Mouse (Mus musculus): ENCODE results near the gene Syt15. TPM values are rescaled to one million over a fixed set of nuclear protein-coding genes. Genes with fewer than 3 reads are reported as not detected.

Syt15 gene
- polyA plus RNA-seq (2012; rRNA removed): 0.58 and 0.72 TPM in 2 replicates

- TF ChIP-seq POLR2A (IDR thresholded peaks at IDR 0.05; ENCODE audit: control insufficient read depth, low read depth, low read length): no peak
- H3K36me3 ChIP-seq (ENCODE audit: control insufficient read depth, insufficient read depth, low read length): no peaks in the 10 kb centered on the region
- peaks cover 3% of the 10 kb centered on the region for H3K27me3 ChIP-seq (ENCODE audit: control insufficient read depth, insufficient read depth, low read length)
- no peak within 1 kb of the TSS for H3K27ac ChIP-seq (ENCODE audit: control insufficient read depth, insufficient read depth, low read depth, low read length)
- peak within 1 kb of the TSS; percentile 30 for H3K4me3 ChIP-seq (ENCODE audit: control insufficient read depth, low read depth, low read length)
- peaks cover 8% of the 10 kb centered on the region for H3K4me1 ChIP-seq (ENCODE audit: control insufficient read depth, insufficient read depth, low read length)
Measured at GRCm38 (mm10) chr14:34219295-34219694, at the start of gene Syt15. Syt15 (plus strand) TSS chr14:34219595.

GRCm38 (mm10) chr14:34171107-34171506 lies 48.3 kb upstream of the Syt15 start:
- H3K4me3 ChIP-seq (ENCODE audit: control insufficient read depth, low read depth, low read length): no peak overlapping the region
- H3K27ac ChIP-seq (ENCODE audit: control insufficient read depth, insufficient read depth, low read depth, low read length): no peak overlapping the region
- H3K27me3 ChIP-seq (ENCODE audit: control insufficient read depth, insufficient read depth, low read length): no peaks in the 10 kb centered on the region
- TF ChIP-seq CTCF (IDR thresholded peaks at IDR 0.05; ENCODE audit: control insufficient read depth, insufficient read depth, insufficient replicate concordance, low read depth, low read length) (no peak), POLR2A (IDR thresholded peaks at IDR 0.05; ENCODE audit: control insufficient read depth, low read depth, low read length) (no peak)
- H3K36me3 ChIP-seq (ENCODE audit: control insufficient read depth, insufficient read depth, low read length): no peaks in the 10 kb centered on the region
- no peaks in the 10 kb centered on the region for H3K4me1 ChIP-seq (ENCODE audit: control insufficient read depth, insufficient read depth, low read length)

- Histone ChIP-seq H3K4me3 (ENCODE audit: control insufficient read depth, low read depth, low read length) (no peak overlapping the region), H3K27me3 (ENCODE audit: control insufficient read depth, insufficient read depth, low read length) (no peaks in the 10 kb centered on the region), H3K36me3 (ENCODE audit: control insufficient read depth, insufficient read depth, low read length) (no peaks in the 10 kb centered on the region), H3K4me1 (ENCODE audit: control insufficient read depth, insufficient read depth, low read length) (no peaks in the 10 kb centered on the region), H3K27ac (ENCODE audit: control insufficient read depth, insufficient read depth, low read depth, low read length) (no peak overlapping the region)
- TF ChIP-seq POLR2A (IDR thresholded peaks at IDR 0.05; ENCODE audit: control insufficient read depth, low read depth, low read length) (no peak), CTCF (IDR thresholded peaks at IDR 0.05; ENCODE audit: control insufficient read depth, insufficient read depth, insufficient replicate concordance, low read depth, low read length) (no peak)
Measured at GRCm38 (mm10) chr14:34179351-34179750, 40.0 kb upstream of the Syt15 start.

GRCm38 (mm10) chr14:34183101-34183500 lies 36.3 kb upstream of the Syt15 start:
- Histone ChIP-seq H3K4me3 (ENCODE audit: control insufficient read depth, low read depth, low read length) (no peak overlapping the region), H3K4me1 (ENCODE audit: control insufficient read depth, insufficient read depth, low read length) (no peaks in the 10 kb centered on the region; the same call in 1 of the 2 replicates), H3K27ac (ENCODE audit: control insufficient read depth, insufficient read depth, low read depth, low read length) (no peak overlapping the region), H3K27me3 (ENCODE audit: control insufficient read depth, insufficient read depth, low read length) (no peaks in the 10 kb centered on the region), H3K36me3 (ENCODE audit: control insufficient read depth, insufficient read depth, low read length) (no peaks in the 10 kb centered on the region)
- TF ChIP-seq CTCF (IDR thresholded peaks at IDR 0.05; ENCODE audit: control insufficient read depth, insufficient read depth, insufficient replicate concordance, low read depth, low read length): no peak
- TF ChIP-seq POLR2A (IDR thresholded peaks at IDR 0.05; ENCODE audit: control insufficient read depth, low read depth, low read length): no peak

- Histone ChIP-seq H3K36me3 (ENCODE audit: control insufficient read depth, insufficient read depth, low read length) (no peaks in the 10 kb centered on the region), H3K4me3 (ENCODE audit: control insufficient read depth, low read depth, low read length) (no peak overlapping the region), H3K4me1 (ENCODE audit: control insufficient read depth, insufficient read depth, low read length) (no peaks in the 10 kb centered on the region; the same call in 1 of the 2 replicates), H3K27ac (ENCODE audit: control insufficient read depth, insufficient read depth, low read depth, low read length) (no peak overlapping the region), H3K27me3 (ENCODE audit: control insufficient read depth, insufficient read depth, low read length) (no peaks in the 10 kb centered on the region)
- TF ChIP-seq POLR2A (IDR thresholded peaks at IDR 0.05; ENCODE audit: control insufficient read depth, low read depth, low read length) (no peak), CTCF (IDR thresholded peaks at IDR 0.05; ENCODE audit: control insufficient read depth, insufficient read depth, insufficient replicate concordance, low read depth, low read length) (peak; percentile 67; the same call in 1 of the 2 replicates)
Measured at GRCm38 (mm10) chr14:34188629-34189028, 30.8 kb upstream of the Syt15 start.

- Histone ChIP-seq H3K36me3 (ENCODE audit: control insufficient read depth, insufficient read depth, low read length) (no peaks in the 10 kb centered on the region), H3K4me1 (ENCODE audit: control insufficient read depth, insufficient read depth, low read length) (no peaks in the 10 kb centered on the region; the same call in 1 of the 2 replicates), H3K27me3 (ENCODE audit: control insufficient read depth, insufficient read depth, low read length) (no peaks in the 10 kb centered on the region), H3K27ac (ENCODE audit: control insufficient read depth, insufficient read depth, low read depth, low read length) (no peak overlapping the region), H3K4me3 (ENCODE audit: control insufficient read depth, low read depth, low read length) (no peak overlapping the region)
- TF ChIP-seq CTCF (IDR thresholded peaks at IDR 0.05; ENCODE audit: control insufficient read depth, insufficient read depth, insufficient replicate concordance, low read depth, low read length) (no peak), POLR2A (IDR thresholded peaks at IDR 0.05; ENCODE audit: control insufficient read depth, low read depth, low read length) (no peak)
Measured at GRCm38 (mm10) chr14:34190361-34190760, 29.0 kb upstream of the Syt15 start.

- no peaks in the 10 kb centered on the region for H3K27me3 ChIP-seq (ENCODE audit: control insufficient read depth, insufficient read depth, low read length)
- H3K4me3 ChIP-seq (ENCODE audit: control insufficient read depth, low read depth, low read length): no peak overlapping the region
- no peak for TF ChIP-seq POLR2A (IDR thresholded peaks at IDR 0.05; ENCODE audit: control insufficient read depth, low read depth, low read length)
- TF ChIP-seq CTCF (IDR thresholded peaks at IDR 0.05; ENCODE audit: control insufficient read depth, insufficient read depth, insufficient replicate concordance, low read depth, low read length): no peak
- H3K36me3 ChIP-seq (ENCODE audit: control insufficient read depth, insufficient read depth, low read length): no peaks in the 10 kb centered on the region
- H3K4me1 ChIP-seq (ENCODE audit: control insufficient read depth, insufficient read depth, low read length): no peaks in the 10 kb centered on the region
- H3K27ac ChIP-seq (ENCODE audit: control insufficient read depth, insufficient read depth, low read depth, low read length): no peak overlapping the region
Measured at GRCm38 (mm10) chr14:34193879-34194278, 25.5 kb upstream of the Syt15 start.

GRCm38 (mm10) chr14:34195466-34195865 lies 23.9 kb upstream of the Syt15 start:
- no peak for TF ChIP-seq CTCF (IDR thresholded peaks at IDR 0.05; ENCODE audit: control insufficient read depth, insufficient read depth, insufficient replicate concordance, low read depth, low read length)
- TF ChIP-seq POLR2A (IDR thresholded peaks at IDR 0.05; ENCODE audit: control insufficient read depth, low read depth, low read length): no peak
- H3K36me3 ChIP-seq (ENCODE audit: control insufficient read depth, insufficient read depth, low read length): no peaks in the 10 kb centered on the region
- H3K27ac ChIP-seq (ENCODE audit: control insufficient read depth, insufficient read depth, low read depth, low read length): no peak overlapping the region
- H3K27me3 ChIP-seq (ENCODE audit: control insufficient read depth, insufficient read depth, low read length): no peaks in the 10 kb centered on the region
- H3K4me1 ChIP-seq (ENCODE audit: control insufficient read depth, insufficient read depth, low read length): peaks cover under 1% of the 10 kb centered on the region; the same call in 1 of the 2 replicates
- no peak overlapping the region for H3K4me3 ChIP-seq (ENCODE audit: control insufficient read depth, low read depth, low read length)
